Mouse (Mus musculus): ENCODE data around the gene Tspan5. TPM values are rescaled to one million over a fixed set of nuclear protein-coding genes. Genes with fewer than 3 reads are reported as not detected.

The Tspan5 gene
- polyA plus RNA-seq, 1 experiment = 52.0 TPM

DNA sequence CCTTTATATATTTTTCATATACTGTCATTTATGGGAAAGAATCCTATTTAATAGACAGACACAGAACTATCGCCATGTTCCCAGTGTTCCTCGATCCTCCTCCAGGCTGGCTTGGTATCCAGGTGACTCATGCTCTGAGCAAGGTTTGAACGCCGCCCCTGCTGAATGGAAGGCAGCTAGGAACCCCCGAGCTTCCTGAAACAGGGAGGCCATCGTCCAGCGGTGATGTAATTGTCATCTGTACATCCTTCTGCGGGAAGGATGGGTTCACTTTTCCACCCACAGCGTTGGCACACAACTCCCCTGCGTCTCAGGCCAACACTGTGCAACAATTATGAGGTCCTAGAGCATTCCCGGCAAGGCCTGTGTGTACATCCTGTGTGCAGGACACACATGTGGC, 92.2 kb downstream of the Tspan5 start:
- Histone ChIP-seq H3K4me1 (ENCODE audit: control insufficient read depth, insufficient read depth, low read length) (0 out of 2 replicates have a peak, but pooled peaks cover 5% of the 10 kb centered on the region), H3K4me3 (ENCODE audit: insufficient read depth, low read length) (no peak overlapping the region), H3K27ac (ENCODE audit: insufficient read depth, low read length) (no peak overlapping the region)
- TF ChIP-seq POLR2A (IDR thresholded peaks at IDR 0.05; ENCODE audit: low read depth, low read length) = no peak
- no peak for TF ChIP-seq CTCF (IDR thresholded peaks at IDR 0.05; ENCODE audit: borderline replicate concordance, insufficient read depth, low read length)

DNA sequence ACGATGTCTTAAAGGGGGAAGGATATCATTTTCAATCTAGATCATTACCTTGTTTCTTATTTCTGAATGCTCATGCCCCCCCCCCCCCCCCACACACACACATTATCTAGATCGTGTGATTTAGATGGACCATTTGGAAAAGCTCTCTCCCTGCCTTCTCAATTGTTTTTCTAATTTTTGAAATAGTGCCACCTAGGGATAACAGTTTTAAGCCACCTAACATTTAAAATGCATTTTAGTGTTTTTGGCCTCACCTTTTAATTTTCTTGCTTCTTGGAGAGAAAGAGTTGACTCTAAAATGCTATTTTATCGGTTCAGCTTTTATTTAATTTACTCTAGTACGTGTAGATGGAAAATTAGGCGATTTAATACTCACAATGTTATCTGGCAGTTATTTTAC, 94.9 kb downstream of the Tspan5 start:
- no peak overlapping the region for H3K4me3 ChIP-seq (ENCODE audit: insufficient read depth, low read length)
- H3K4me1 ChIP-seq (ENCODE audit: control insufficient read depth, insufficient read depth, low read length) = 0 out of 2 replicates have a peak, but pooled peaks cover 5% of the 10 kb centered on the region
- H3K27ac ChIP-seq (ENCODE audit: insufficient read depth, low read length) = no peak overlapping the region
- TF ChIP-seq CTCF (IDR thresholded peaks at IDR 0.05; ENCODE audit: borderline replicate concordance, insufficient read depth, low read length) (no peak), POLR2A (IDR thresholded peaks at IDR 0.05; ENCODE audit: low read depth, low read length) (no peak)

DNA sequence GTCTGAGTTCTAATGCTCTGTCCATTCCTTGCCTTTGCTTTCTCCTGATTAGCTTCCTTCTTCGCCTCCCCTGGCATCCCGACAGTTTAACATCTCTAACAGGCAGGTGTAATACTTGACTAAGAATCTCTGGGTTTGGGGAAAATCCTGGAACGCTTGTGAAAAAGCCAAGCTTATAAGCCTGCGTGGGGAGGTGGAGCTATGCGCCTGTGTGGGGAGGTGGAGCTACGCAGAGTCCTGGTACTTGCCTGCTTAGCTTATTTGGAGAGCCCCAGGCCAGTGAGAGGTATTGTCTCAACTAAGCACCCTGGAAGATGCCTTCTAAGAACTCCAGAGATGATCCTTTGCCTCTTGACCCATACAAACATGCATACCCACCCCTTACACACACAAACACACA, 95.7 kb downstream of the Tspan5 start:
- no peak overlapping the region for H3K4me3 ChIP-seq (ENCODE audit: insufficient read depth, low read length)
- peaks cover 5% of the 10 kb centered on the region; the same call in 1 of the 2 replicates for H3K4me1 ChIP-seq (ENCODE audit: control insufficient read depth, insufficient read depth, low read length)
- TF ChIP-seq POLR2A (IDR thresholded peaks at IDR 0.05; ENCODE audit: low read depth, low read length) (no peak), CTCF (IDR thresholded peaks at IDR 0.05; ENCODE audit: borderline replicate concordance, insufficient read depth, low read length) (no peak)
- H3K27ac ChIP-seq (ENCODE audit: insufficient read depth, low read length) = no peak overlapping the region

DNA sequence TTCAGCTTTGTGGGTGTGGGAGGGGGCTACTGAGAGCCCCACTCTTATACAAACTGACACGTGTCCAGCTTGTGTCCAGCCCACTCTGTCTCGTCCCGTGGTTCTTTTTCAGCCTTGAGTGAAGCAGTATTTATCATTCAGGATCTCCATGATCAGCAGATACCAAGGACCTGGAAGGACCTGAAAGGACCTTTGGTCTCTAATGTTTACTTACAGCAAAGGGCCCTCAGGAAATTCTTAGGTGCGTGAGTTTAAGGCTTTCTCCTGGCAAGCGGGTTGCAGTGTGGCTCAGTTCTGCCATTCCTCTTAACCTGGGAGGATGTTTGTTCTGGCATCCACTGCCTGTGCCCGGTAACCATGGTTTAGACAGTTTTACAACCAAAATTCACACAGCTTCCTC, 97.7 kb downstream of the Tspan5 start:
- TF ChIP-seq CTCF (IDR thresholded peaks at IDR 0.05; ENCODE audit: borderline replicate concordance, insufficient read depth, low read length) = no peak
- TF ChIP-seq POLR2A (IDR thresholded peaks at IDR 0.05; ENCODE audit: low read depth, low read length) = no peak
- no peak overlapping the region for H3K4me3 ChIP-seq (ENCODE audit: insufficient read depth, low read length)
- no peaks in the 10 kb centered on the region; the same call in 1 of the 2 replicates for H3K4me1 ChIP-seq (ENCODE audit: control insufficient read depth, insufficient read depth, low read length)

DNA sequence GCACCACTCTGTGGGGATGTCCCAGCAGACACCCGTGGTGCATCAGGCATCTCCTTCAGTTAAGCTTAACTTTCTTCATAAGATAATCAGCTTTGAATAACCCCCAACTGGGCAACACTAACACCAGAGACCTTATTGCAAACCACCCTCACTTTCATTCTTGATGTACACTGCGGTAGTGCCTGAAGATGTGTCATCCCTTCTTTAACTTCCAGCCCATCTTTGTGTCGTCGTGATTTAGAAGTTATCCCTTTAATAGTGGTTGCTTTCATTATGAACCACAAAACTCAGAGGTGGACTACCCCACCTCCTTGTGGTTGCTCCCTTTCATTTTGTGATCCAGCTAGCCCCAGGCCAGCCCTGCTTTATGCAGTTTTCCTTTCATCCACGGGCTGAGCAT, 99.3 kb downstream of the Tspan5 start:
- Histone ChIP-seq H3K4me3 (ENCODE audit: insufficient read depth, low read length) (no peak overlapping the region), H3K4me1 (ENCODE audit: control insufficient read depth, insufficient read depth, low read length) (no peaks in the 10 kb centered on the region; the same call in 1 of the 2 replicates), H3K27ac (ENCODE audit: insufficient read depth, low read length) (no peak overlapping the region)
- TF ChIP-seq POLR2A (IDR thresholded peaks at IDR 0.05; ENCODE audit: low read depth, low read length) = no peak
- TF ChIP-seq CTCF (IDR thresholded peaks at IDR 0.05; ENCODE audit: borderline replicate concordance, insufficient read depth, low read length) = no peak

More for the DNA sequence above, 97.7 kb downstream of the Tspan5 start:
- H3K27ac ChIP-seq (ENCODE audit: insufficient read depth, low read length) = no peak overlapping the region

DNA sequence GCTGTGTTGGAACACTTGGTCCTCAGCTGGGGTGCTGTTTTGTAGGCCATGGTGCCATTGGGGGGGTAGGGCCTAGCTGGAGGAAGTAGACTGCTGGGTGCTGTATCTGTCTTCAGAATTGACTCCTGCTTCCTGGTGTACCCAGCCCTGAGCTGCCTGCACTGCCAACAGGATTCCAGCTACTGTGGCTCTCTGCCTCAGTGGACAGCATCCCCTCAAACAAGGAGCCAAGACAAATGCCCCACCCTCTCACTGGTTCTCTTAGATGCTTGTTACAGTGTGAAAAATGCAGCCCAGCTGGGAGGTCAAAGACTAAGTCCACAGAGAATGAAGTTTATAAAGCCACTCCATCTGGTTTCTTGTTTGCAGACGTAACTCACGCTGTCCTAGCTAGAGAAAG, 101.2 kb downstream of the Tspan5 start:
- no peak overlapping the region for H3K4me3 ChIP-seq (ENCODE audit: insufficient read depth, low read length)
- H3K4me1 ChIP-seq (ENCODE audit: control insufficient read depth, insufficient read depth, low read length) = peaks cover 5% of the 10 kb centered on the region
- TF ChIP-seq POLR2A (IDR thresholded peaks at IDR 0.05; ENCODE audit: low read depth, low read length) = no peak
- no peak for TF ChIP-seq CTCF (IDR thresholded peaks at IDR 0.05; ENCODE audit: borderline replicate concordance, insufficient read depth, low read length)
- H3K27ac ChIP-seq (ENCODE audit: insufficient read depth, low read length) = no peak overlapping the region

DNA sequence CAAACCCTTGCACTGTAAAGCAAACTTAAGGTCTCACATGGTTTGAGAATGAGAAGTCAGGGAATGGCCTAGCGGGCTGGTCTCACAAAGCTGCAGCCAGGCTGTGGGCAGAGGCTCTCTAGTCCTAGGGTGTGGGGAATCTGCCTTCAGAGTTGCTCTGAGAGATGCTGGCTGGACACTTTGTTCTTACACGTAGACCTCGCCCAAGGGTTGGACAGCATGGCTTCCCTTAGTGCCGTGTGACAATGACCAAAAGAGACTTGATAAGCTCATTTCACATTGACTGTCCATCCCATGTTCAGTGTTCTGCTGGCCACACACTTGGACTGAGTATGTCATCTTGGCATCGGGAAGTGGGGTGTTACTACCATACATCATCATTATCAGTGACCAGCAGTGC, 101.6 kb downstream of the Tspan5 start:
- Histone ChIP-seq H3K27ac (ENCODE audit: insufficient read depth, low read length) (no peak overlapping the region), H3K4me3 (ENCODE audit: insufficient read depth, low read length) (no peak overlapping the region), H3K4me1 (ENCODE audit: control insufficient read depth, insufficient read depth, low read length) (peaks cover 6% of the 10 kb centered on the region)
- TF ChIP-seq CTCF (IDR thresholded peaks at IDR 0.05; ENCODE audit: borderline replicate concordance, insufficient read depth, low read length) (no peak), POLR2A (IDR thresholded peaks at IDR 0.05; ENCODE audit: low read depth, low read length) (no peak)

DNA sequence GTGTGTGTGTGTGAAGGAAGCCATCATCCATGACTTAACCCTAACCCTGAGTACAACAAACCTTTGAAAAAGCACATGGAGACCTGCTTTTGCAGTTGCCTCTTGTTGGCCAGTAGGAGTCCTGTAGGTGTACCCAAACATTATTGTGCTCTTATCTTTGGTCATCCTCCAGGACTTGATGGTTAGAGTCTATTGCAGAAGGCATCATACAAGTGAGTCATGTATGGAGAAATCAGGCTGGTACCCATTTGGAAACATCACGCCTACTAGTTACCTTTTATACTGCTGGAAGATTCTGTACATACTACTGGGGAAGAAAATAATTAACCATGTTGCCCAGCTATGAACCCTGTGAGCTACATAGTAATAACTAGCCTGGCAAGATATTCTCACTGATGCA, 103.8 kb downstream of the Tspan5 start:
- Histone ChIP-seq H3K4me1 (ENCODE audit: control insufficient read depth, insufficient read depth, low read length) (peaks cover 6% of the 10 kb centered on the region), H3K4me3 (ENCODE audit: insufficient read depth, low read length) (no peak overlapping the region), H3K27ac (ENCODE audit: insufficient read depth, low read length) (no peak overlapping the region)
- TF ChIP-seq CTCF (IDR thresholded peaks at IDR 0.05; ENCODE audit: borderline replicate concordance, insufficient read depth, low read length) = no peak
- TF ChIP-seq POLR2A (IDR thresholded peaks at IDR 0.05; ENCODE audit: low read depth, low read length) = no peak

DNA sequence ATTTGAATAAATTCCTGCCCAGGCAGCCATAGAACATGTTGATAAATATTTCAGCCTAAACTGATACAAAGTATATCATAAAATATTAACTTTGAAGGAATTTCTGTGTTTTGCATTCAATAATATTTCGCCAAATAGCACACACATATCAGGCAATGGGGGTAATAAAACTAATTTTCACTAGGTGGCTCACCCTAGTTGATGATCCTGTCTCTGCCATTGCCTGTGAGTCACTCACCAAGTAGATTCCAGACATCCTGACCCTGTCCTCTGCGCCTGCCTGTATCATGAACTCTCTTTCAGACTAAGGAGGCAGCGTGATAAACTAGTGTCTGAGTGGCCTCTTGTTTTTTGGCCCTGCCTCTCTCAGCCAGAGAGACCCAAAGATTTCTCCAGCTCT, 105.8 kb downstream of the Tspan5 start:
- Histone ChIP-seq H3K27ac (ENCODE audit: insufficient read depth, low read length) (no peak overlapping the region; the same call in 1 of the 2 replicates), H3K4me1 (ENCODE audit: control insufficient read depth, insufficient read depth, low read length) (peaks cover 9% of the 10 kb centered on the region), H3K4me3 (ENCODE audit: insufficient read depth, low read length) (no peak overlapping the region)
- TF ChIP-seq CTCF (IDR thresholded peaks at IDR 0.05; ENCODE audit: borderline replicate concordance, insufficient read depth, low read length) = no peak
- TF ChIP-seq POLR2A (IDR thresholded peaks at IDR 0.05; ENCODE audit: low read depth, low read length) = no peak

DNA sequence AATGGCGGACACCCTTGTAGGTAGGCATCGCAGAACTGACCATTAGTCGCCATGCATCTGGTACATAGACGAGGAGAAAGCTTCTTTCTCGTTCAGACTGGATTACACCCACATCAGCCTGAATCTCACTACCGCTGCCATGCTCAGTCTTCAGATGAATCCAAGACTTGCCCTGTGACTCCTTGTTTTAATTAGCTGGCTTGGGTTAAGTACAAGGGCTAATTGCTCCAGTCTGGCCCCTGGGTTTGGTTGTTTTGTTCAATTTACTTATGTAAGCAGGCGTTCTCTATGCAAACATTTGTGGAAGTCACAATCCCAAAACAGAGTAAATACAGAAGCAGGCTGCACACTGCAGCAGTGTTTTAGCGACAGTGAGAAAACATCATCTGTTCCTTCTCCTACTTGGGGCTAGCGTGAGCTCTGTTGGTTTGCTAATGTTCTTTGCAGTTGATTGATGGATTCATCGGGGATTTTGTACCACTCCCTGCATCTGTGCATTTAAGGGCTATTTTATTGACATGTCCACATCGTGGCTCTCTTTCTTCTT, 107.8 kb downstream of the Tspan5 start:
- peaks cover 20% of the 10 kb centered on the region for H3K4me1 ChIP-seq (ENCODE audit: control insufficient read depth, insufficient read depth, low read length)
- no peak overlapping the region for H3K27ac ChIP-seq (ENCODE audit: insufficient read depth, low read length)
- no peak overlapping the region for H3K4me3 ChIP-seq (ENCODE audit: insufficient read depth, low read length)
- TF ChIP-seq CTCF (IDR thresholded peaks at IDR 0.05; ENCODE audit: borderline replicate concordance, insufficient read depth, low read length) = no peak
- no peak for TF ChIP-seq POLR2A (IDR thresholded peaks at IDR 0.05; ENCODE audit: low read depth, low read length)
